Mouse (Mus musculus) thymus, adult 2 months (tissue): ENCODE measurements around the gene Zfp985.

Source experiments
- CTCF ChIP-seq: fragments of 200-500 bp; IDR thresholded peaks from 2 replicates; pipeline ENCODE4 v1.5.1; 2012; ENCODE audit warnings: mild to moderate bottlenecking, control low read depth, low read length, moderate library complexity, borderline replicate concordance; ENCODE audit not compliant: control insufficient read depth, poor library complexity, insufficient read depth; ENCODE audit errors: extremely low read depth
- POLR2A ChIP-seq: fragments of 200-500 bp; IDR thresholded peaks from 2 replicates; pipeline ENCODE4 v1.6.1; 2012; ENCODE audit warnings: mild to moderate bottlenecking, low read length, control low read depth, moderate library complexity; ENCODE audit not compliant: control insufficient read depth, poor library complexity, insufficient read depth; ENCODE audit errors: extremely low read depth

GRCm38 (mm10) chr4:147565426-147566220 is 12.5 kb downstream of the Zfp985 start:
- TF ChIP-seq CTCF (no peak), POLR2A (no peak)
